Mouse (Mus musculus): ENCODE data around the gene Zbed6. TPM values are rescaled to one million over a fixed set of nuclear protein-coding genes. Genes with fewer than 3 reads are reported as not detected.
"Not testable (repeated sequence)": the region's sequence is repeated elsewhere in the genome, so short reads cannot be mapped to it uniquely, and the experiment has no call there.

Zbed6 gene
- total RNA-seq (2021): 10 to 100 TPM in 1 of 2 experiments, 1 to 10 TPM in 1; 8.0 to 12.9 TPM
- long read RNA-seq, experiment 1: 0 reads
- long read RNA-seq, experiment 2: 0 reads

GRCm38 (mm10) chr1:133660466-133661202 lies at the start of gene Zbed6:
Gene Zbed6 (minus strand): TSS chr1:133660885.
- H3K4me3 ChIP-seq: peak within 1 kb of the TSS; percentile 60
- no peak for TF ChIP-seq CTCF (conservative IDR thresholded peaks at IDR 0.05)
- peak within 1 kb of the TSS; percentile 90 for H3K27ac ChIP-seq
- DNase-seq (ENCODE audit: low spot score in 2 of 2): peak; percentile 62 to 66

- H3K27ac ChIP-seq: no peak overlapping the region
- no peak for DNase-seq (ENCODE audit: low spot score in 2 of 2)
- no peak overlapping the region for H3K4me3 ChIP-seq
- no peak for TF ChIP-seq CTCF (conservative IDR thresholded peaks at IDR 0.05)
These were observed 48.6 kb upstream of the Zbed6 start for GRCm38 (mm10) chr1:133709292-133709691.

- TF ChIP-seq CTCF (conservative IDR thresholded peaks at IDR 0.05): peak; percentile 67
These were observed 41.1 kb upstream of the Zbed6 start for GRCm38 (mm10) chr1:133701824-133702223.

GRCm38 (mm10) chr1:133697935-133698620 lies 37.4 kb upstream of the Zbed6 start:
- TF ChIP-seq CTCF (conservative IDR thresholded peaks at IDR 0.05): no peak
- no peak for DNase-seq (ENCODE audit: low spot score in 2 of 2)
- H3K4me3 ChIP-seq: no peak overlapping the region
- H3K27ac ChIP-seq: no peak overlapping the region

More at GRCm38 (mm10) chr1:133701824-133702223, 41.1 kb upstream of the Zbed6 start:
- H3K4me3 ChIP-seq, H3K27ac ChIP-seq: not testable (repeated sequence)
- peak in 1 of 2 experiments; percentile 22 for DNase-seq (ENCODE audit: low spot score in 2 of 2)

- TF ChIP-seq CTCF (conservative IDR thresholded peaks at IDR 0.05): no peak
- no peak overlapping the region for H3K4me3 ChIP-seq
- DNase-seq (ENCODE audit: low spot score in 2 of 2): no peak
- H3K27ac ChIP-seq: no peak overlapping the region
These were observed 35.2 kb upstream of the Zbed6 start for GRCm38 (mm10) chr1:133695901-133696300.

DNA sequence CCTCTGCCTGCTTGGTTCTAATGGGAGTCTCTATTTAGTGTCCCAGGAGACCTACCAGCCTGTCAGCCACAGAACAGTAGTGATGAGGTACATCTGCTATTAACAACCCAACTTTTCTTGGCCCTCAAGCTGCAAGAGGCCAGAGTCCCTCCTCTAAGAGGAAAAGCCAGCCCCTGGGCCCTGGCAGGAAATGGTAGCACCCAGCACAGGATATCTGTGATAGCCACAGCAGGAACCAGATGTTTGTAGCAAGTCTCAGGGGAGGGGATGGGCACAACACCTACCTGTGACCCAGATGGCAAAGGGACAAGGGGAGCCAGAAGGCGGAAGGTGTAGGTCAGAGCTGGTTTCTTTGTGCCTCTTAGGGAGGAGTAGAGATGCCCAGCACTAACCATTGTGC lies 34.2 kb upstream of the Zbed6 start:
- no peak for TF ChIP-seq CTCF (conservative IDR thresholded peaks at IDR 0.05)
- no peak overlapping the region for H3K27ac ChIP-seq
- no peak overlapping the region for H3K4me3 ChIP-seq
- DNase-seq (ENCODE audit: low spot score in 2 of 2): no peak

- DNase-seq (ENCODE audit: low spot score in 2 of 2): no peak
- TF ChIP-seq CTCF (conservative IDR thresholded peaks at IDR 0.05): no peak
- no peak overlapping the region for H3K4me3 ChIP-seq
- no peak overlapping the region for H3K27ac ChIP-seq
These were observed 33.6 kb upstream of the Zbed6 start for GRCm38 (mm10) chr1:133694301-133694700.

GRCm38 (mm10) chr1:133693536-133694114 lies 32.9 kb upstream of the Zbed6 start:
- Histone ChIP-seq H3K4me3 (no peak overlapping the region), H3K27ac (no peak overlapping the region)
- no peak for TF ChIP-seq CTCF (conservative IDR thresholded peaks at IDR 0.05)
- no peak for DNase-seq (ENCODE audit: low spot score in 2 of 2)

DNA sequence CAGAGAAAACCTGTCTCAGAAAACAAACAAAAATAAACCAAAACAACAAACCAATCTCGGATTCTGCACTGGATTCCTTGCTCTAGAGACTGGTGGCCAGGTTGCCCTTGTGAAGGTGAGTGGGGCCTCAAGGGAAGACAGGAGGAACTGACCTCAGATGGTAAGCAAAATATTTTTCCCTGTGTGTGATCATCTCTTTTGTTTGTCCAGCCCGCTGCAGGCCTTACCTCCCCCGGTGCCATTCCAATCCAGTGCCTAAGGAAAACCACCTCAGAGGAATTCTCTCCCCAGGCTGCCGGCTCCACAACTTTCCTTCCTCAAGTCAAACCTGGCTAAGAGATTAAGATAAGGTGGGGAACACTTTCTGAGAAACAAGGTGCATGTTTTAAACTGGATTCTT lies 31.5 kb upstream of the Zbed6 start:
- TF ChIP-seq CTCF (conservative IDR thresholded peaks at IDR 0.05): no peak
- H3K27ac ChIP-seq: no peak overlapping the region
- DNase-seq (ENCODE audit: low spot score in 2 of 2): no peak
- no peak overlapping the region for H3K4me3 ChIP-seq

DNA sequence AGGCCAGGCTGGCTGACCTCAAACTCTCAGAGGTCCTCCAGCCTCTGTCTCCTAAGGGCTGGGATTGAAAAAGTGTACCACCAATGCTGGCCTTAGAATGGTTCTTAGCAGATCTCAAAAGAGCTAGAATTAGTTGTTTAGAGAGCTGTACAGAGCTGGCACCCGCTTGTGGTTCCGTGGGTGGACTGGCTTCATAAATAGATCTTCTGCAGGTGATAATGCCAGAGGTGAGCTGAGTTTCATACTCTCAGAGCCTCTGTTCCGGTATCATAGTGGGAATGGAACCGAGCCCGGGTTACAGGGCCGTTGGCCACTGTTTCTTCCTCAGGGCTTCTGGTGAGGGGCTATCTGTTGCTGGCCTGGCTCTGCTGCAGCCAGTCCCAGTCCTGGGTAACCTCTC lies 30.4 kb upstream of the Zbed6 start:
- DNase-seq (ENCODE audit: low spot score in 2 of 2): no peak
- no peak overlapping the region for H3K27ac ChIP-seq
- TF ChIP-seq CTCF (conservative IDR thresholded peaks at IDR 0.05): no peak
- no peak overlapping the region for H3K4me3 ChIP-seq

DNA sequence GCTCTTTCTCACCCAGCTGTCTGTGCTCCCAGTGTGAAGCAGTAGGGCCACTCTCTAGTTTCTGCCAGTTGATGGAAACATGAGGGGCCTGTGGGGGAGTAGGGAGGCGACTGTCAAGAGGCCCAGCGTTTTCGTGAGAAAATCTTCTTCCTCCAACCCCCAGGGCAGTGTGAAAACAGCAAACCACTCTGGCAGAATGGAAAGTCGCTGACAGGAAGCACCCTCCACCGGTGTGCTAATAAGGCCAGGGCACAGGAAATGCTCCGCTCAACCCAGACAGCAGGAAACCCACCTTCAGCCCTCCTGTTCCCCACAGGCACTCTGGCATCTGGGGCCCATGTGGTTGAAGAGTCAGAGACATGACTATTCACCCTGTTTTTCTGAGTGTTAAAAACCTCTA lies 29.2 kb upstream of the Zbed6 start, which contains the start of gene Lax1:
Gene Lax1, minus strand, starts transcription at position 212 of the 400 bp plus-strand sequence.
- no peak for TF ChIP-seq CTCF (conservative IDR thresholded peaks at IDR 0.05)
- H3K27ac ChIP-seq: no peak within 1 kb of the TSS
- DNase-seq (ENCODE audit: low spot score in 2 of 2): no peak
- H3K4me3 ChIP-seq: no peak within 1 kb of the TSS

DNA sequence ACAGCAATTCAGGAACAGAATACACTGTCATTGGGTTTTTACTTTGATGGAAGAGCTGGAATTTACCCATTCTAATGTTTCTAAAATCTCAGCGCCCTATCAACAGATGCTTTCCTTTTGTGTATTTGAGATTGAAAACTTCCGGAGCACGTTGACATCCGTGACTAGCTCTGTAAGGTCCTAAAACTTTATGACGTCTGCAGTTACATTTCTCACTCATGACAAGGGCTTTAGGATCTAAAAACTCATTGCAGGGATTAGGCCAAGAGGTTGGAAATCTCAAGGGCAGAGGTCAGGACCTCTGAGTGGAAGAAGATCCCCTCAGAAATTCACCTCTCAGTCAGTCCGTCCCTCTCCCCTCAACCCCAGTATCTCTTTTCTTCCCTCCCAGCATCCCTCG lies 27.6 kb upstream of the Zbed6 start:
- H3K4me3 ChIP-seq: no peak overlapping the region
- no peak overlapping the region for H3K27ac ChIP-seq
- no peak for DNase-seq (ENCODE audit: low spot score in 2 of 2)
- TF ChIP-seq CTCF (conservative IDR thresholded peaks at IDR 0.05): no peak

Data from layer of hippocampus, adult 2 months (tissue).